Mouse (Mus musculus) thymus, adult 2 months (tissue): ENCODE measurements around the gene Ccdc51. TPM values are rescaled to one million over a fixed set of nuclear protein-coding genes. Genes with fewer than 3 reads are reported as not detected.
"Not testable (repeated sequence)": the region's sequence is repeated elsewhere in the genome, so short reads cannot be mapped to it uniquely, and the experiment has no call there.

Source experiments
- DNase-seq: peaks from one replicate; pipeline ENCODE4 v3.0.0; 2021
- H3K27ac ChIP-seq: fragments of 200-500 bp; 2 replicates; pipeline ENCODE4 v1.5.1; 2012; ENCODE audit warnings: low read length, control low read depth; ENCODE audit not compliant: control insufficient read depth, insufficient read depth
- H3K27me3 ChIP-seq: fragments of 200-500 bp; 2 replicates; pipeline ENCODE4 v1.6.1; 2012; ENCODE audit warnings: mild to moderate bottlenecking, low read length, moderate library complexity, mixed read lengths; ENCODE audit not compliant: control insufficient read depth, insufficient read depth
- H3K36me3 ChIP-seq: fragments of 200-500 bp; 2 replicates; pipeline ENCODE4 v1.6.1; 2012; ENCODE audit warnings: mild to moderate bottlenecking, low read length, moderate library complexity; ENCODE audit not compliant: control insufficient read depth, insufficient read depth
- H3K4me1 ChIP-seq: fragments of 200-500 bp; replicated peaks from 2 replicates; pipeline ENCODE4 v1.6.1; 2012; ENCODE audit warnings: low read length; ENCODE audit not compliant: control insufficient read depth, insufficient read depth
- H3K4me3 ChIP-seq: fragments of 200-500 bp; 2 replicates; pipeline ENCODE4 v1.5.1; 2012; ENCODE audit warnings: mild to moderate bottlenecking, low read length, control low read depth, moderate library complexity; ENCODE audit not compliant: control insufficient read depth, insufficient read depth
- CTCF ChIP-seq: fragments of 200-500 bp; IDR thresholded peaks from 2 replicates; pipeline ENCODE4 v1.5.1; 2012; ENCODE audit warnings: mild to moderate bottlenecking, control low read depth, low read length, moderate library complexity, borderline replicate concordance; ENCODE audit not compliant: control insufficient read depth, poor library complexity, insufficient read depth; ENCODE audit errors: extremely low read depth
- POLR2A ChIP-seq: fragments of 200-500 bp; IDR thresholded peaks from 2 replicates; pipeline ENCODE4 v1.6.1; 2012; ENCODE audit warnings: mild to moderate bottlenecking, low read length, control low read depth, moderate library complexity; ENCODE audit not compliant: control insufficient read depth, poor library complexity, insufficient read depth; ENCODE audit errors: extremely low read depth
- WGBS: fragments of 180-500 bp; shearing (Covaris S2); methylation state at CpG from one replicate; pipeline ENCODE4 v1.1.7; 2018; 5-methylcytosine and 5-hydroxymethylcytosine counted together
- polyA plus RNA-seq: library from polyadenylated mRNA; depleted of rRNA; stranded (reverse); fragments of >200 nt; gene quantifications from 2 replicates; pipeline ENCODE4 v1.2.3, GENCODE M21; 2012; rRNA removed

Gene Ccdc51
- polyA plus RNA-seq, 1 experiment, result 11.9 TPM

DNA sequence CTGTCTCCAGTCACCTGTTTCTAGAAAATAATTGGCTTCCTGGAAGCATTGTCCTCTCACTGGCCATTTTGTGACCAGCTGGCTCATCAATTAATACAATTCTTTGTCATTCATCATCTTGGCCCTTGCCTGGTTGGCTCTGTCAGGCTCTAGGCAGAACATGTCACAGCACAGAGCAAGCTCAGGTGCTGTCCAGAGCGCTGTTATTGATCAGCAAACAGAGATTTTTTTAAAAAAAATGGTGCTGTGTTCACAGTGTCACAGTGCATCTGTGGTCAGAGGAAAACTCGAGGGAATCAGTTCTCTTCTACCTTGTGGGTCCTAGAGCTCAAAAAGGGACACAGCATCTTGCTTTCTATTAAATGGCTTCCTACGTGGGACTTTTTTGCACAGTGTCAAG, 43.2 kb downstream of the Ccdc51 start:
- no peak overlapping the region for H3K27ac ChIP-seq
- no peaks in the 10 kb centered on the region for H3K27me3 ChIP-seq
- no peak for DNase-seq
- H3K36me3 ChIP-seq, result no peaks in the 10 kb centered on the region
- H3K4me3 ChIP-seq, result no peak overlapping the region
- WGBS, result 73% methylated on average over 3 of the region's 3 CpGs
- TF ChIP-seq POLR2A, result no peak
- TF ChIP-seq CTCF, result no peak
- H3K4me1 ChIP-seq, result no peaks in the 10 kb centered on the region

DNA sequence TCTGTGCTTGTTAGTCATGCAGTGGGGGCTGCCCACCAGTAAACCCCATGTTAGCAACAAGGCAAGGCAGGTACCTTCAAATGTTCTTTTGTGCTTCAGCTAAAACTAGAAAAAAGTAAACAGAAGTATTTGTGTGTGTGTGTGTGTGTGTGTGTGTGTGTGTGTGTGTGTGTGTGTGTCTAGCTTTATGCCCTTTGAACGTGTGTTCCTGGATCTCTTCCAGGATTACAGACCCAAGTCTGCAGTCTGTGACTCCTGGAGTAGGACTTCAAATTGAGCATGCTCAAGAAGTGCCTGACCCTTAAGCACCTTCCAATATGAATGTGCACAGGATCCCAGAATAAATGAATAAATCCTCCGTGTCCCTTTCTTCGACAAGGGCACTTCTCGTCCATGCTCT, 44.8 kb downstream of the Ccdc51 start:
- H3K4me3 ChIP-seq, result no peak overlapping the region
- no peaks in the 10 kb centered on the region for H3K27me3 ChIP-seq
- DNase-seq, result no peak
- no peak overlapping the region for H3K27ac ChIP-seq
- no peaks in the 10 kb centered on the region for H3K36me3 ChIP-seq
- WGBS, result 80% methylated on average over 4 of the region's 4 CpGs
- no peaks in the 10 kb centered on the region for H3K4me1 ChIP-seq
- TF ChIP-seq POLR2A, result no peak
- no peak for TF ChIP-seq CTCF

DNA sequence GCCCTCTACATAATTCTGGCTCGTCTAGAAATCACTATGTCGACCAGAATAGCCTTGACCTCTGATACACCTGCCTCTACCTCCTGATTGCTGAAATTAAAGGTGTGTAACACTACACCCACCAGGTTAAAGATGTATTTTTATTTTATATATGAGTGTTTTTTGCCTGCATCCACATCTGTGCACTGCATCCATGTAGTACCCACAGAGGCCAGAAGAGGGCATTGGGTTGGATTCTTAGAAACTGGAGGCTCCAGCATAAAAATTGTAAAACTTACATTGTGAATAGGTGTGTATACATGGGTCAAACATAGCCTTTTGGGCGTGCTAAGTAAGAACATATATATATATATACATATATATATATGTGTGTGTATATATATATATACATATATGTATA, 45.9 kb downstream of the Ccdc51 start:
- Histone ChIP-seq H3K27ac (no peak overlapping the region), H3K4me3 (no peak overlapping the region), H3K36me3 (no peaks in the 10 kb centered on the region), H3K27me3 (no peaks in the 10 kb centered on the region), H3K4me1 (no peaks in the 10 kb centered on the region)
- no peak for TF ChIP-seq POLR2A
- TF ChIP-seq CTCF, result no peak
- DNase-seq, result peak; percentile 19
- WGBS, result 61% methylated on average over 3 of the region's 3 CpGs

DNA sequence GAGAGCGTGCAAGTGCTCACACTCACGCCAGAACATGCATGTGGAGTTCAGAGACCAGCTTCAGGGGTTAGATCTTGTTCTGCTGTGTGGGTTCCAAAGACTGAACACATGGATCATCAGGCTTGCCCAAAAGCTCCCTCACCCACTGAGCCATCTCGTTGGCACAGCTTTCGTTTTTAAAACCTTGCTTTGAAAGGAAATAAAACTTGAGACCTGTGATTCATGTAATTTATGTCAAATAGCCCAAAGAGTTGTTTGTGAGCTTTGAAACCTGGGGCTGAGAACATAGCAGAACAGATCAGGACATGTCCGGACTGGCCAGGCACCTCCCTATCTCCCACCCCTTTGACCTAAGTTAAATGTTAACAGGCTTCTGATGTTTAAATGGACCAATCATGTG, 47.8 kb downstream of the Ccdc51 start:
- WGBS, result 87% methylated on average over 5 of the region's 5 CpGs
- TF ChIP-seq POLR2A, result no peak

DNA sequence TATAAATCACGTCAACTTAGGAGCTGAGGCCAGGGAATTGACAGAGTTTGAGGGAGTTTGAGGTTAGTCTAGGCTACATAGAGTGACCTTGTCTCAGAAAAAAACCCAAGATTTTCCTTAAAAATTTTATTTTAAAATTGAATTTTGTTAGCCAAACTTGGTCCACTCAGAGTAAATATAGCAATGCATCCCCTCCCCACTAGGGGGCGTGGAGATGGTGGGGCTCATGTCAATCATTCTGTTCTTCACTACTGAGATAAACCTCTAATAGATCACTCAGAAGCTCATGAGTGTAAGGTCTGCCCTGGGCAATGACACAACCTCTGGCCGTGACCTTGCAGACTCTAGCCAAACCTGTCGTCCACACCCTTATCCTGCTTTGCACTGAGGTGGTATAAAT, 58.1 kb downstream of the Ccdc51 start:
- H3K4me3 ChIP-seq, H3K27ac ChIP-seq, H3K4me1 ChIP-seq, H3K36me3 ChIP-seq, H3K27me3 ChIP-seq: not testable (repeated sequence)
- peak; percentile 18 for DNase-seq
- WGBS, result 65% methylated on average over 4 of the region's 4 CpGs

More for the DNA sequence above, 47.8 kb downstream of the Ccdc51 start:
- no peaks in the 10 kb centered on the region for H3K27me3 ChIP-seq
- no peak overlapping the region for H3K27ac ChIP-seq
- H3K4me3 ChIP-seq, result no peak overlapping the region
- H3K4me1 ChIP-seq, result no peaks in the 10 kb centered on the region
- DNase-seq, result no peak
- H3K36me3 ChIP-seq, result no peaks in the 10 kb centered on the region

Other genes starting within 250 kb of the Ccdc51 start
- 29.4 and 38.2 TPM in 2 replicates for gene Slc26a6, start 229.2 kb upstream of the Ccdc51 start, polyA plus RNA-seq
- gene Tmem89, start 167.9 kb upstream of the Ccdc51 start, polyA plus RNA-seq, result 0.47 and 0.75 TPM in 2 replicates
- 554 and 681 TPM in 2 replicates for gene Uqcrc1, start 145.9 kb upstream of the Ccdc51 start, polyA plus RNA-seq
- gene Col7a1, start 128.9 kb upstream of the Ccdc51 start, polyA plus RNA-seq, result 5.1 and 7.9 TPM in 2 replicates
- 0.40 and 1.3 TPM in 2 replicates for gene Ucn2, start 96.5 kb upstream of the Ccdc51 start, polyA plus RNA-seq
- 13.4 and 15.1 TPM in 2 replicates for gene Pfkfb4, start 90.7 kb upstream of the Ccdc51 start, polyA plus RNA-seq
- 2,502 and 2,648 TPM in 2 replicates for gene Shisa5, start 43.9 kb upstream of the Ccdc51 start, polyA plus RNA-seq
- gene Trex1, start 22.8 kb upstream of the Ccdc51 start, polyA plus RNA-seq, result 210 and 228 TPM in 2 replicates
- 37.9 and 39.9 TPM in 2 replicates for gene Atrip, start 8.4 kb upstream of the Ccdc51 start, polyA plus RNA-seq
- gene Tma7, start 94 bp downstream of the Ccdc51 start, polyA plus RNA-seq, result 31.4 and 52.2 TPM in 2 replicates
- gene Plxnb1, start 12.9 kb downstream of the Ccdc51 start, polyA plus RNA-seq, result 22.4 and 25.6 TPM in 2 replicates
- not detected in 2 replicates for gene Fbxw21, start 79.5 kb downstream of the Ccdc51 start, polyA plus RNA-seq
- 0.07 TPM in 1 of 2 replicates, not detected in the other for gene Fbxw13, start 113.5 kb downstream of the Ccdc51 start, polyA plus RNA-seq
- not detected in 2 replicates for gene Fbxw20, start 152.3 kb downstream of the Ccdc51 start, polyA plus RNA-seq
- gene Fbxw14, start 205.2 kb downstream of the Ccdc51 start, polyA plus RNA-seq, result not detected in 2 replicates